Mouse (Mus musculus) mouse trophoblast stem cell (cell line): Measurements from ENCODE around the gene Cdca7l.
"Not testable (repeated sequence)": the region's sequence is repeated elsewhere in the genome, so short reads cannot be mapped to it uniquely, and the experiment has no call there.

Experiments used
- in situ Hi-C, 2 experiments: fragments of 300-500 bp; cut with MseI, MboI; formaldehyde crosslinking; loops; 2 replicates in 1 of 2; 3 replicates in 1 of 2; pipeline ENCODE4 v1.15.1; 2025

Gene Cdca7l

DNA sequence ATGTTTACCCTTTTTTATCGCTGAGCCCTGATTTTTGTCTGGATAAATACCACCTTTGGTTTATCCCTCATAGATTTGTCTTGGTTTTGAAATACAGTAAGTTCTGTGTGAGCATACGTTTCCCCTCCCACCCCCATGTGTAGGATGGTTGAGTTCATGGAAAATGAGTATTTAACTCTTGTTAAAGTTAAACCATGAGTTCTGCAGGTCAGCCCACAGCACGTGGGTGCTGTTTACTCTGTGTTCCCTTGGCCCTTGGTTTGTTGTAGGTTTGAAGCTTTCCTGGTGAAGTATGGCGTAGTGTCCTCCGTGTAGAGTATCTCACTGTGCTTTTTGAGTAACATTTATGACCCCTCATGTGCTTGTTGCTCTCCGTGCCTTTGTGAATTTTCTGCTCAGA lies 53.8 kb downstream of the Cdca7l start:
- in situ Hi-C loops = no loop called here

DNA sequence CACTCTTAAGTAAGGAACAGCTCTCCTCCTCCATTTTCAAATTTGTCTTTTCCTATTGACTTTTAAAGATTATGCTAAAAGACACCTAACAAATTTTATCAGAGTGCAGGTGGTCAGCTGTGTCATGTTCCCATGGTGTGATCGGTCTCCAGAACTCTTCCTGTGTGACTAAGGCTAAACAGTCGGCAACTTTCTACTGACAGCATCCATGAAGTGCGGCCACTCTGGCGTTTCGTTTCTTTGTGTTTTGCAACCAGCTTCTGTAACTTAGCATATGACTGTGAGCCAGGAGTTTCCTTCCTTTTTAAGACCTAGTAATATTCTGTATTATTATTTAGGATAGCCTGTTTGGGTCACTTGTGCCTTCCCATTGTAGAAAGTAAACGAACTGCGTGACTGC lies 56.8 kb downstream of the Cdca7l start:
- in situ Hi-C loops = no loop called here

DNA sequence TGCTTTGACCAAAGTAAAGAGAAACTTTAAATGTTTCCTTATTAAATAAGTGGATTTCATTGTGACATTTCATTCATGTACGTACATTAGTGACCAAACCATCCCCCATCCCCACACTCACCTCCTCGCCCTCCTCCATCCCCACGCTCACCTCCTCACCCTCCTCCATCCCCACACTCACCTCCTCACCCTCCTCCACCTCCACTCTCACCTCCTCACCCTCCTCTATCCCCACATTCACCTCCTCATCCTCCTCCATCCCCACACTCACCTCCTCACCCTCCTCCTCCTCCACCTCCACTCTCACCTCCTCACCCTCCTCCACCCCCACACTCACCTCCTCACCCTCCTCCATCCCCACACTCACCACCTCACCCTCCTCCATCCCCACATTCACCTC lies 57.2 kb downstream of the Cdca7l start:
- in situ Hi-C loops = no loop called here

DNA sequence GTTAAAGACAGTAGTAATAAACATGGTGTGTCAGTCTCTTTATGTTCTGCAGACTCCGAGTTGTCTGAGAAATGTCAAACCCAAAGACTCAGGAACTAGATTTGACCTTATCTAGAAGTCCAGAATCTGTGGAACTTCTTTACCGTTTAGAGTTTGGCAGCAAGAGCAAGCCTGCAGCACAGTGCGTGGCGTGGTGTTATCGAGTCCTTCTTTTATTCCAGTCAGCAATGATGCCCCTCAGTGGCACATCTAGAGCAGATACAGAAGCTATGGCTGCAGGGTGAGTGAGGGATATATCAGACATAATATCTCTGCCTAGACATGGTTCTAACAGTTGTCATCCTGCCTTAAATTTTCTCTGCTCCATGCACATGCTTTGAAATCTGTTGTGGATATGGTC lies 58.6 kb downstream of the Cdca7l start:
- in situ Hi-C loops = no loop called here

DNA sequence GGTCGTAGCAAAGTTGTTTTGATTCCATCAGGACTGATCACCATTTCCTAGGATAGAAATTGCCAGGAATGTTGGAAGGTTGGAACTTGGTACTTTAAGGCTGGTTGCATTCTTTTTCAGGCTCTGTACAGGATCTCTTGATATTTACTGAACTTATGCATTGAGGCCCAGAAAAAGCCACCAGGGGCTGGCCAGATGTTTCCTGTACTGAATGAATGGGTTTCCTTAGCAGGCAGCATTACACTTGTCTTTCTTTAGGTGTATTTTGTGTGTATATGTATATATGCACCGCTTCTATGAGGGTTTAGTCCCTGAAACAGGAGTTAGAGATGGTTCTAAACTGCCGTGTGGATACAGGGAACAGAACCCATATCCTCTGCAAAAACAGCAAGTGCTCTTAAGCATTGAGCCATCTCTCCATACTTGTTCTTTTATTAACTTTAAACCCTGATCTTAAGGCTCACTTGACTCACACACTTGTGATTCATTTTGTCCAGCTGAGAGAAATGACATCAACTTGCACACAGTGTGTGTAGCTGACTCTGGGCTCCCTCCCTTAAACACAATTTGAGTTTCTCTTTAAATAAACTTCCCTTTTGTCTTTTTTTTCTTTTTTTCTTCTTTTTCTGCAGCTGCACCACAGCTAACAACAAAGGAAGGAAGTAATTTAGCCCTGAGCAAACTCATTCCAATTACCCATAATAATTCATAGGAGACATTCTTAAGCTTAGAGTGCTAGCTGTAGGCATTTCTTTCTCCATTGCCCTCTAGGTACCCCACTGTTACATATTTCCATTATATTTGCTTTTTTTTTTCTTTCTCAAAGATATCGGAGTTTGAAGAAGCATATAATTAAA lies 63.8 kb downstream of the Cdca7l start:
- in situ Hi-C loops = no loop called here

DNA sequence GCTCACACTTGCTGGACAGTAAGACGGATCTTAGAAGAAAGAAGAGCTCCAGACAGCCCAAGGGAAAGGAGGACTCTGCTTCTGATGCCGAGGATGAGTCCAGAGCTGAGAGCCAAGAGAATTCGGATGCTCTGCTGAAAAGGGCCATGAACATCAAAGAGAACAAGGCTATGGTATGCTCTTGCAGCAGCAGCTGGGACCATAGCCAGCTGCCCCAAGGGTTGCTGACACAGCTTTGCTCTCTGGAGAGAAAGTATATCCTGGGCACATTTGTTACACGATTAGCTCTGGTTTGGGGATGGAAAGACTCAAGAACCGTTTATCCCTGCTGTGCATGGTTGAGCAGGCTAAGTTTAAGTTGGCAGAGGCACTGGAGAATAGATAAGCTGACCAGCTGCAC lies 68.2 kb downstream of the Cdca7l start:
- in situ Hi-C loops = no loop called here

DNA sequence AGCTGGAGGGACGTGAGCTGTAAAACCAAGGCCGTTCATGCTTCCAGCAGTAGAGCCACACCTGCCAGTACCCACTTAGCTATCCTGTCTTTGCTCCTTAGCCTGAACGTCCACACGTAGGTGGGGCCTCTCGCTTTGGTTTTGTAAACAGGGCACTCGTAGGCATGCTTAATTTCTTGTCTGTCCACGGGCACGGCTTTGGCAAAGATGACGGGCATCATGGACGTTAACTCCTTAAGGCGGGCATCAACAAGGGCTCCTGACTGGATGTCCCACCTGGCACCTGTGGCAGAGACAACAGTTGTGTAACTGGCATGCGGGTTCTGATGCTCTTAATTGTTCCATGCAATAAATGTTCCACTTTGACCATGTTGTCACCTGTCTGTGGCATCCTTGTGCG lies 74.3 kb downstream of the Cdca7l start:
- in situ Hi-C loops = no loop called here

DNA sequence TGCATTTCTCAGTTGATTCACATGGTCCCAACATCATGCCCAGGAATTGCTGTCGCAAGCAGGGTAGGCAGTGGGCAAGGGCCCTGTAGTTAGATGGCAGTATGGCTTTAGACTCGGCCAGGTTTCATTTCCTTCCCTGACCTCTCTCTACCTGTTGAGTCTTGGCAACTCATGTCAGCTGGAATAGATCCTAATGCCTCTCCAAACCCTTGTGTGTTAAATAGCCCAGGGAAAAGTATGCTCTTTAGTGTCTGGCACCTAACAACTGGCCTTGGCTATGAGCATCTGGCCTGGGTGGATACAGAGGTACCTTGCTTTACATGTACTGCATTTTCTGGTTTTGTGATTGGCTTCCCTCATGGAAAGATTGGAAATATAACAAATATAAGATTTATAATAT lies 80.5 kb downstream of the Cdca7l start:
- in situ Hi-C loops = no loop called here

DNA sequence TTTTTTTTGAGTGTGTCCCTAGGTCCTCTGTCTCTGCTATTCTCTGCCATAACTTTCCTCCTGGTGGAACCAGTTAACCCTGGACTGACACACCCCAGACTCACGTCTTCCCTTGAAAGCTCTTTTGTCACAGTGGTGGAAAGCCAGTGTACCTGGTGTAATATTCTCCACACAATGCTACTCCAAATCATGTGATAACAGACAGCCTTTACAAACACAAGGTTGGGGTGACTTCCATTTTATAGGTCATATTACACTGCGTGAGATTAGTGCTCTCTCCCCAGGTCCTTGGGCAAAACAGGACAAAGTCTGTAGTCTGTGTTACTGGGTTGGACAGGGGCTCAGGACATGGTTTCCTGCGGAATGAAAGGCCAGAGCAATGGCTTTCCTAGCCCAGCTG lies 83.3 kb downstream of the Cdca7l start:
- in situ Hi-C loops = no loop called here

DNA sequence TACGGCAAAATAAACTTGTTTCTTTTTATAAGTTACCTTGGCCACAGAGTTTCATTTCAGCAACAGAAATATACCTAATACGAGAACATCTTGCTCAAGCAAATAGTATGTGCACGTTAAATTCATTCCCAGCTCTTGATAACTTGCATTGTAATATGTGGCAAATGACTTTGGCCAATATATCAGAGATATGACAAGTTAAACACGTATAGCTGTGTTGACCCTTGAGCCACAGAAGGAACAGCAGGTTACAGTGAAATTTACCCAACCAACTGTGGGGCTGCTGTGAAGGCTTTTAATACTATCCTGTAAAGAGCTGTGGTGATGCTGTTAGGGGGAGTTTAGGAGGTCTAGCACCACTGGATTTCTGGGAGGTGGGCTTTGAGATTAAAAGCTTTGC lies 96.7 kb downstream of the Cdca7l start:
- in situ Hi-C loops = not testable (repeated sequence)

DNA sequence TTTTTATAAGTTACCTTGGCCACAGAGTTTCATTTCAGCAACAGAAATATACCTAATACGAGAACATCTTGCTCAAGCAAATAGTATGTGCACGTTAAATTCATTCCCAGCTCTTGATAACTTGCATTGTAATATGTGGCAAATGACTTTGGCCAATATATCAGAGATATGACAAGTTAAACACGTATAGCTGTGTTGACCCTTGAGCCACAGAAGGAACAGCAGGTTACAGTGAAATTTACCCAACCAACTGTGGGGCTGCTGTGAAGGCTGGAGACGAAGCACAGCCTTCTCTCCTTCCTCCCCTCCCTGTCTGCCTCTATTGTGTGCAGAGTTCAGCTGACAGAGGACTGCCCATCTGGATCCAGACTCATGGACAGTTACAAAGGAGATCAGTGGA lies 97.3 kb downstream of the Cdca7l start:
- in situ Hi-C loops = not testable (repeated sequence)

DNA sequence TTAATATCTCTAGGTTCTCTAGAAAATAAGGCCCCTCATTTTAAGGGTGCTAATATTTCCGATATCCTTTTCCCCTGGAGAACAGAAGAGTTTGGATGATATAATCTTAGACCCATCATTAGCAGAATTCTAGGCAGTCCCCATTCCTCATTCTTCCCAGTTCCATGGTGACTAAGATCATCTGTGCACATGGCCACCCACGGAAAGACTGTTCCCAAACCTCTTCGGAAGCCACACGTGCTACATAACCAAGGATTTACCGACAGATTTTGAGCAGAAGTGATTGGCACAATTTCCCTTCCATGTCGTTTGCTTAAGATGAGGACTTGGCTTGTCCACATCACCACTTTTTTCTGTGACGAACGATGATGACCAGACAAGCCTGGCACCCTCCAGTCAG lies 99.6 kb downstream of the Cdca7l start:
- in situ Hi-C loops = no loop called here

DNA sequence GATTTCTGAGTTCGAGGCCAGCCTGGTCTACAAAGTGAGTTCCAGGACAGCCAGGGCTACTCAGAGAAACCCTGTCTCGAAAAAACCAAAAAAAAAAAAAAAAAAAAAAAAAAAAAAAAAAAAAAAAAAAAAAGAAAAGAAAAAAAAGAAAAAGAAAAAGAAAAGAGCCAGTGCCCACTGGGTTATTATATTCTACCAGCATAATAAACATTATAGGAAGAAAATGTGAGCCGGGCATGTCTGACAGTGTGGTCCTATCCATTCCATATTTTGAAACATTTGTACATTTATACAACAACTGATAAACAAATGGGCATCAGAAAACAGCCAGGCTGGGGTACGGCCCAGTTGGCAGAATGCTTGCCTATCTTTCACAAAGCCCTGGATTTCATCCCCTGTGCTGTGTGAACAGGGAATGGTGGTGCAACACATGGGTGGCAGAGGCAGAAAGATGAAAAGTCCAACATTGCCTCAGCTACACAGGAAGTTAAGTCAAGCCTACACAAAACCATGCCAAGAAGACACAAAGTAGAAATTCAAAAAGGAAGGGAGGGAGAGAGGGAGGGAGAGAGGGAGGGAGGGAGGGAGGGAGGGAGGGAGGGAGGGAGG lies 101.2 kb downstream of the Cdca7l start:
- in situ Hi-C loops = not testable (repeated sequence)

DNA sequence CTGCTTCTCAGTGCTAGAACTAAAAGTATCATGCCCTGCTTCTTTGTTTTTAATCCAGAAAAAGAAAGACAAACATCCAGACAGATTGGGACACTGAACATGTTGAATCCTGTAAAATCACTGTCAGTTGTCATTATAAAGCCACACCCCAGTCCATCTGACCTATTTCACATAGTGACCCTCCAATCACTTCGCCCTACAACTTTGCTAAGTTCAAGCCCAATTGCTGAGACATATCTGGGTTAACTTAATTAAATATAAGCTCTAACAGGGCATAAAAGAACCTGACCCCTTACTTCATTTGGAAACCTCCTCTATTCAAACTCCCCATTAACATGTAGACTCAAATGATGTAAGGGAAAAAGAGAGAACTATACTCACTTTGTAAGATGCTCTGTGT lies 107.3 kb downstream of the Cdca7l start:
- in situ Hi-C loops = no loop called here

DNA sequence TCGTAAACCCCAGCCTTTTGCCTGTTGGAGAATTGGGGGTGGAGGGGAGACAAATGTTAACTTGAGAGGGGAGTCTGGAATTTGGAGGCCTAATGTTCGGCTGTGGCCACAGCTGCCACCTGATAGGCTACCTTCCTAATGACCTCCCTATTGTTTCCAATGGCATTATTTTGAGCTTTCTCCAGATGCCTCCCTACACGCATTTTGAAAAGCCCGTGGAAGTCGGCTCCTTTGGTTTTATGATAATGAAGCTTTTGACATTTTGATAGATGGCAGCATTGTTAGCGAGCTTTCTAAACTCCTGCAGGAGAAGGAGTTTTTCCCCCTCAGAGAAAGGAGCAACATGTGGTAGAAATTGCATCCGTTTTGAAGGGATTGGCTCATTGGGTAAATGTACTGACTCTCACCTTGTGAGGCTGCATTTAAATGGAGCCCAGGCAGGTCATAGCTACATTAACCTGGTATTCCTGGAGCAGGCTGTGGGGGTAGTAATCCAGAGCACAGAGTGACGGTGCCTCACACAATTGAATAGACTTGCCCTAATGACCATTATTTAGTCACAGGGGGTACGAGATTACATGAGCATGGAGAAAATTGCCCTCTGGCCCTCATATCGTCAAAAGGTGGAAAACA lies 110.6 kb downstream of the Cdca7l start:
- in situ Hi-C loops = no loop called here

DNA sequence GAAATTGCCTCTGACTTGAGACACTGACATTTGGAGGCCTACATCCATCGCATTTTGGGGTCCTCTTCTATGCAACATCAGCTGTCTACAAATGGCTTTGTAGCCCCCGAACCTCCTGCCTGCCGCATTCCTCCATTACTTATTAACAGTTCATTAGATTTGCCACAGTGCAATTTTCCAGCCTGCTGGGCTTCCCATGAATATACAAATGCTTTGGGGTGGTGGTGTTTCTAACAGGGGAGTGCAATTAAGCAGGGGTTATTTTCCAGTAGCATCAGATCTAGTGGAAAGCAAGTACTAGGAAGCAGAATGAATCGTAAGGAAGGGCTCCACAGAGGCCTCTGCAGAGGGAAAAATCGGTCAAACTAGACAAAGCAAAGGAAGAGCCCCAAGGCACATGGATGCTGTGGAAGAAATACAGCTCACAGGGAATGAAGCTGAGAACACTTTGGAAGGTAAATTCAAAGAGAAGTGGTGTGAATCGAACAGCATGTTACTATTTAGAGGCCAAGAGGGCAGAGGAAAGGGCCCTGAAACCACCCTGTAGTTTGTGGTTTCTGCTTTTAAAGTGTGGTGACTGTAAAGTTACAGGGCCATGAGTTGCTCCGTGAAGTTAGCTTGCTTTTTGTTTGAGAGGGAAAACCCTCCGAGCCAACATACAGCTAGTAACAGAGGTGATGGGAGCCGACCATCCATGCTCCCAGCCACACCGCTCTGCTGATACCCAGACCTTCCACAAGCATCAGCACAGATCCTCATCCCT lies 111.9 kb downstream of the Cdca7l start:
- in situ Hi-C loops = no loop called here
